Mouse (Mus musculus): ENCODE results near the gene Ankrd34a. TPM values are rescaled to one million over a fixed set of nuclear protein-coding genes. Genes with fewer than 3 reads are reported as not detected.
"Not testable (repeated sequence)": the region's sequence is repeated elsewhere in the genome, so short reads cannot be mapped to it uniquely, and the experiment has no call there.

Ankrd34a gene
- total RNA-seq, 2 experiments from 2014 or later, result 41.3 to 45.5 TPM

GRCm38 (mm10) chr3:96602704-96603084 lies 6.3 kb downstream of the Ankrd34a start:
- no peak for DNase-seq (ENCODE audit: low spot score in 2 of 2)

- peak in 1 of 2 experiments; percentile 34 for DNase-seq (ENCODE audit: low spot score in 2 of 2)
These were observed 6.9 kb downstream of the Ankrd34a start for GRCm38 (mm10) chr3:96603311-96603710.

- DNase-seq (ENCODE audit: low spot score in 2 of 2), result not testable (repeated sequence)
These were observed 9.6 kb downstream of the Ankrd34a start for GRCm38 (mm10) chr3:96606007-96606406.

GRCm38 (mm10) chr3:96606618-96607017 lies 10.2 kb downstream of the Ankrd34a start:
- DNase-seq (ENCODE audit: low spot score in 2 of 2), result no peak

GRCm38 (mm10) chr3:96617941-96618340 lies 21.5 kb downstream of the Ankrd34a start:
- DNase-seq (ENCODE audit: low spot score in 2 of 2), result no peak

- no peak for DNase-seq (ENCODE audit: low spot score in 2 of 2)
These were observed 26.8 kb downstream of the Ankrd34a start for GRCm38 (mm10) chr3:96623201-96623600.

- DNase-seq (ENCODE audit: low spot score in 2 of 2), result peak; percentile 96 to 97
These were observed 33.5 kb downstream of the Ankrd34a start, which contains the start of gene Rbm8a for GRCm38 (mm10) chr3:96629729-96630600. Gene Rbm8a, plus strand, starts transcription at chr3:96629933.

- DNase-seq (ENCODE audit: low spot score in 2 of 2), result no peak
These were observed 35.6 kb downstream of the Ankrd34a start for GRCm38 (mm10) chr3:96632058-96632457.

- no peak for DNase-seq (ENCODE audit: low spot score in 2 of 2)
These were observed 37.6 kb downstream of the Ankrd34a start for GRCm38 (mm10) chr3:96634015-96634414.

- DNase-seq (ENCODE audit: low spot score in 2 of 2), result peak; percentile 82 to 86
These were observed 38.8 kb downstream of the Ankrd34a start, which contains the start of the genes Pex11b and Gm42957 for GRCm38 (mm10) chr3:96634928-96635879. Gene Pex11b, plus strand, starts transcription at chr3:96635376. Gene Gm42957, plus strand, starts transcription at chr3:96635474.

GRCm38 (mm10) chr3:96635906-96636305 lies 39.5 kb downstream of the Ankrd34a start:
- DNase-seq (ENCODE audit: low spot score in 2 of 2), result no peak

GRCm38 (mm10) chr3:96636448-96636847 lies 40.0 kb downstream of the Ankrd34a start:
- no peak for DNase-seq (ENCODE audit: low spot score in 2 of 2)

- peak; percentile 52 to 54 for DNase-seq (ENCODE audit: low spot score in 2 of 2)
These were observed 42.8 kb downstream of the Ankrd34a start for GRCm38 (mm10) chr3:96639219-96639618.

- peak; percentile 42 to 50 for DNase-seq (ENCODE audit: low spot score in 2 of 2)
These were observed 48.7 kb downstream of the Ankrd34a start, which contains the start of gene Itga10 for GRCm38 (mm10) chr3:96645018-96645649. Gene Itga10, plus strand, starts transcription at chr3:96645584.

GRCm38 (mm10) chr3:96647365-96647764 lies 50.9 kb downstream of the Ankrd34a start:
- DNase-seq (ENCODE audit: low spot score in 2 of 2), result no peak

Other genes with a start within 250 kb of the Ankrd34a start
- not detected for gene BC107364, start 144.3 kb upstream of the Ankrd34a start, total RNA-seq (2021)
- under 1 TPM; 0.41 to 0.49 TPM for gene Hfe2, start 71.5 kb upstream of the Ankrd34a start, total RNA-seq (2021)
- gene Txnip, start 38.7 kb upstream of the Ankrd34a start, total RNA-seq (2021), result 10 to 100 TPM; 36.5 to 46.1 TPM
- gene Gm16253, start 19.7 kb upstream of the Ankrd34a start, total RNA-seq (2021), result not detected
- gene Polr3gl, start 2.5 kb upstream of the Ankrd34a start, total RNA-seq (2021), result 10 to 100 TPM; 27.5 to 28.6 TPM
- 10 to 100 TPM; 40.8 to 44.5 TPM for gene Lix1l, start 4.5 kb downstream of the Ankrd34a start, total RNA-seq (2021)
- 10 to 100 TPM; 69.9 to 75.6 TPM for gene Rbm8a, start 33.3 kb downstream of the Ankrd34a start, total RNA-seq (2021)
- 10 to 100 TPM; 43.2 to 50.3 TPM for gene Pex11b, start 38.7 kb downstream of the Ankrd34a start, total RNA-seq (2021)
- gene Gm42957, start 38.8 kb downstream of the Ankrd34a start, total RNA-seq (2021), result under 1 TPM; 0.25 to 0.34 TPM
- 1 to 10 TPM; 1.4 to 1.8 TPM for gene Itga10, start 48.9 kb downstream of the Ankrd34a start, total RNA-seq (2021)
- gene Ankrd35, start 73.5 kb downstream of the Ankrd34a start, total RNA-seq (2021), result 1 to 10 TPM; 6.9 to 7.4 TPM
- 10 to 100 TPM; 25.6 to 31.7 TPM for gene Pias3, start 99.7 kb downstream of the Ankrd34a start, total RNA-seq (2021)
- gene Nudt17, start 111.9 kb downstream of the Ankrd34a start, total RNA-seq (2021), result 10 to 100 TPM in 1 of 2 experiments, 1 to 10 TPM in 1; 9.8 to 11.0 TPM
- gene Polr3c, start 131.0 kb downstream of the Ankrd34a start, total RNA-seq (2021), result 10 to 100 TPM; 26.4 to 28.1 TPM
- gene Rnf115, start 131.0 kb downstream of the Ankrd34a start, total RNA-seq (2021), result 10 to 100 TPM; 46.3 to 56.3 TPM
- gene Pdzk1, start 232.6 kb downstream of the Ankrd34a start, total RNA-seq (2021), result under 1 TPM; 0.14 to 0.25 TPM
- gene Cd160, start 232.7 kb downstream of the Ankrd34a start, total RNA-seq (2021), result not detected

Measured in layer of hippocampus, postnatal 10 days (tissue).